Mouse (Mus musculus): ENCODE data around the gene Ssr2. TPM values are rescaled to one million over a fixed set of nuclear protein-coding genes. Genes with fewer than 3 reads are reported as not detected.

Gene Ssr2
- total RNA-seq, 1 experiment: 827 TPM

- in situ Hi-C loops (cut with MboI; ENCODE audit: low sequenced_read_pairs in 2 of 2, unreplicated experiment in 2 of 2): no loop called here
Measured at GRCm38 (mm10) chr3:88532689-88533511, 42.8 kb upstream of the Ssr2 start.

GRCm38 (mm10) chr3:88533706-88534105 lies 42.0 kb upstream of the Ssr2 start:
- H3K9ac ChIP-seq (ENCODE audit: insufficient read depth, low read depth, low read length, poor library complexity, severe bottlenecking): peak overlapping the region; percentile 93; the same call in 1 of the 2 replicates
- H3K4me3 ChIP-seq (ENCODE audit: insufficient read depth in 1 of 2, low read depth in 1 of 2, low read length in 2 of 2, poor library complexity in 1 of 2, severe bottlenecking in 1 of 2): peak overlapping the region; percentile 77 to 96; a peak in 3 of 4 replicates
- peaks cover 23% of the 10 kb centered on the region for H3K36me3 ChIP-seq (ENCODE audit: control insufficient read depth, insufficient read depth, low read length, poor library complexity, severe bottlenecking)
- no peak overlapping the region for H3K27ac ChIP-seq (ENCODE audit: insufficient read depth, low read depth, low read length, poor library complexity, severe bottlenecking)
- H3K9me3 ChIP-seq (ENCODE audit: control insufficient read depth, insufficient read depth, low read depth, low read length): no peaks in the 10 kb centered on the region
- DNase-seq (ENCODE audit: low read depth, low spot score): no peak
- H3K4me1 ChIP-seq (ENCODE audit: control insufficient read depth in 2 of 2, insufficient read depth in 2 of 2, low read length in 2 of 2, poor library complexity in 1 of 2): peaks cover 8 to 33% of the 10 kb centered on the region in 2 experiments; a peak in 3 of 4 replicates
- no peak for TF ChIP-seq ZC3H11A (IDR thresholded peaks at IDR 0.05; ENCODE audit: borderline replicate concordance, low read depth, low read length)
- no peak for TF ChIP-seq MAFK (IDR thresholded peaks at IDR 0.05; ENCODE audit: insufficient read depth, low read depth, low read length)
- TF ChIP-seq CHD2 (IDR thresholded peaks at IDR 0.05; ENCODE audit: low read depth, low read length): no peak
- no peak for TF ChIP-seq HCFC1 (IDR thresholded peaks at IDR 0.05; ENCODE audit: borderline replicate concordance, insufficient read depth, low read length)
- no peak for TF ChIP-seq ZNF384 (IDR thresholded peaks at IDR 0.05; ENCODE audit: low read depth, low read length)
- in situ Hi-C loops (cut with MboI; ENCODE audit: low sequenced_read_pairs in 2 of 2, unreplicated experiment in 2 of 2): no loop called here

More at GRCm38 (mm10) chr3:88532689-88533511, 42.8 kb upstream of the Ssr2 start:
- Histone ChIP-seq H3K36me3 (ENCODE audit: control insufficient read depth, insufficient read depth, low read length, poor library complexity, severe bottlenecking) (peaks cover 18% of the 10 kb centered on the region), H3K4me3 (ENCODE audit: insufficient read depth in 1 of 2, low read depth in 1 of 2, low read length in 2 of 2, poor library complexity in 1 of 2, severe bottlenecking in 1 of 2) (peak overlapping the region; percentile 77 to 96), H3K9me3 (ENCODE audit: control insufficient read depth, insufficient read depth, low read depth, low read length) (no peaks in the 10 kb centered on the region), H3K9ac (ENCODE audit: insufficient read depth, low read depth, low read length, poor library complexity, severe bottlenecking) (peak overlapping the region; percentile 93), H3K4me1 (ENCODE audit: control insufficient read depth in 2 of 2, insufficient read depth in 2 of 2, low read length in 2 of 2, poor library complexity in 1 of 2) (peaks cover 8 to 27% of the 10 kb centered on the region in 2 experiments; a peak in 3 of 4 replicates), H3K27ac (ENCODE audit: insufficient read depth, low read depth, low read length, poor library complexity, severe bottlenecking) (peak overlapping the region; percentile 95)
- no peak for DNase-seq (ENCODE audit: low read depth, low spot score)
- TF ChIP-seq HCFC1 (IDR thresholded peaks at IDR 0.05; ENCODE audit: borderline replicate concordance, insufficient read depth, low read length) (no peak), ZNF384 (IDR thresholded peaks at IDR 0.05; ENCODE audit: low read depth, low read length) (no peak), CHD2 (IDR thresholded peaks at IDR 0.05; ENCODE audit: low read depth, low read length) (no peak), MAFK (IDR thresholded peaks at IDR 0.05; ENCODE audit: insufficient read depth, low read depth, low read length) (no peak), ZC3H11A (IDR thresholded peaks at IDR 0.05; ENCODE audit: borderline replicate concordance, low read depth, low read length) (no peak)

GRCm38 (mm10) chr3:88535005-88535404 lies 40.7 kb upstream of the Ssr2 start:
- in situ Hi-C loops (cut with MboI; ENCODE audit: low sequenced_read_pairs in 2 of 2, unreplicated experiment in 2 of 2): no loop called here
- Histone ChIP-seq H3K27ac (ENCODE audit: insufficient read depth, low read depth, low read length, poor library complexity, severe bottlenecking) (no peak overlapping the region), H3K4me1 (ENCODE audit: control insufficient read depth in 2 of 2, insufficient read depth in 2 of 2, low read length in 2 of 2, poor library complexity in 1 of 2) (peaks cover 5 to 33% of the 10 kb centered on the region in 2 experiments), H3K36me3 (ENCODE audit: control insufficient read depth, insufficient read depth, low read length, poor library complexity, severe bottlenecking) (peaks cover 23% of the 10 kb centered on the region), H3K9me3 (ENCODE audit: control insufficient read depth, insufficient read depth, low read depth, low read length) (no peaks in the 10 kb centered on the region), H3K9ac (ENCODE audit: insufficient read depth, low read depth, low read length, poor library complexity, severe bottlenecking) (no peak overlapping the region), H3K4me3 (ENCODE audit: insufficient read depth in 1 of 2, low read depth in 1 of 2, low read length in 2 of 2, poor library complexity in 1 of 2, severe bottlenecking in 1 of 2) (no peak overlapping the region)
- DNase-seq (ENCODE audit: low read depth, low spot score): no peak
- no peak for TF ChIP-seq ZC3H11A (IDR thresholded peaks at IDR 0.05; ENCODE audit: borderline replicate concordance, low read depth, low read length)
- TF ChIP-seq ZNF384 (IDR thresholded peaks at IDR 0.05; ENCODE audit: low read depth, low read length): no peak
- TF ChIP-seq CHD2 (IDR thresholded peaks at IDR 0.05; ENCODE audit: low read depth, low read length): no peak
- TF ChIP-seq HCFC1 (IDR thresholded peaks at IDR 0.05; ENCODE audit: borderline replicate concordance, insufficient read depth, low read length): no peak
- no peak for TF ChIP-seq MAFK (IDR thresholded peaks at IDR 0.05; ENCODE audit: insufficient read depth, low read depth, low read length)

- Histone ChIP-seq H3K9me3 (ENCODE audit: control insufficient read depth, insufficient read depth, low read depth, low read length) (no peaks in the 10 kb centered on the region), H3K27ac (ENCODE audit: insufficient read depth, low read depth, low read length, poor library complexity, severe bottlenecking) (no peak overlapping the region), H3K9ac (ENCODE audit: insufficient read depth, low read depth, low read length, poor library complexity, severe bottlenecking) (no peak overlapping the region; the same call in 1 of the 2 replicates), H3K36me3 (ENCODE audit: control insufficient read depth, insufficient read depth, low read length, poor library complexity, severe bottlenecking) (peaks cover 23% of the 10 kb centered on the region), H3K4me1 (ENCODE audit: control insufficient read depth in 2 of 2, insufficient read depth in 2 of 2, low read length in 2 of 2, poor library complexity in 1 of 2) (peaks cover 5 to 37% of the 10 kb centered on the region in 2 experiments), H3K4me3 (ENCODE audit: insufficient read depth in 1 of 2, low read depth in 1 of 2, low read length in 2 of 2, poor library complexity in 1 of 2, severe bottlenecking in 1 of 2) (peak overlapping the region; percentile 1 to 54; a peak in 1 of 4 replicates)
- DNase-seq (ENCODE audit: low read depth, low spot score): no peak
- in situ Hi-C loops (cut with MboI; ENCODE audit: low sequenced_read_pairs in 2 of 2, unreplicated experiment in 2 of 2): no loop called here
- TF ChIP-seq MAFK (IDR thresholded peaks at IDR 0.05; ENCODE audit: insufficient read depth, low read depth, low read length) (no peak), ZNF384 (IDR thresholded peaks at IDR 0.05; ENCODE audit: low read depth, low read length) (no peak), ZC3H11A (IDR thresholded peaks at IDR 0.05; ENCODE audit: borderline replicate concordance, low read depth, low read length) (no peak), CHD2 (IDR thresholded peaks at IDR 0.05; ENCODE audit: low read depth, low read length) (no peak), HCFC1 (IDR thresholded peaks at IDR 0.05; ENCODE audit: borderline replicate concordance, insufficient read depth, low read length) (no peak)
Measured at GRCm38 (mm10) chr3:88535527-88535926, 40.1 kb upstream of the Ssr2 start.

Data from ES-E14 (cell line).